Mouse (Mus musculus) liver (tissue): ENCODE results near the gene Gm20518.

ENCODE experiments used
- DNase-seq: peaks from one replicate; pipeline ENCODE4 v3.0.0-alpha.2; 2020; ENCODE audit warnings: mixed read lengths

The Gm20518 gene

DNA sequence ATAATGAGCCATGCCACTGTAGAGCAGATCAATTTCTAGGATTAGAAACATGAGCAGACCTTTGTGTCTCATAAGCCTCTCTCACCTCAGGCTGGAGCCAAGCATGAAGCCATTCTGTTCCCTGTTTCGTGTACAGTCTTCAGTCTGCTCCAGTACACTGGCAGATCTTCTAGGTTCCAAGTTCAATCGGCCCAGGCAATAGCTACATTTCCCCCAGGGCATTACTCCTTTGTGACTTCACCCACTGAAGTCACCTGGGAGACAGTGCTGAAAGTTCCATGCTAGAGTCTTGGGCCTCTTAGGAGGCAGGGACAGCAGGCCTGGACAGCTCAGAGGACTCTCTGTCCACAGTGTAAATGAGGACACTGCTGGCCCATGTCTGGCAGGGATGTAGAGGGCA is 2.5 kb upstream of the Gm20518 start, which contains the start of gene Tssk1:
Gene Tssk1, plus strand, starts transcription at position 301 of the 400 bp plus-strand sequence.
- no peak for DNase-seq

DNA sequence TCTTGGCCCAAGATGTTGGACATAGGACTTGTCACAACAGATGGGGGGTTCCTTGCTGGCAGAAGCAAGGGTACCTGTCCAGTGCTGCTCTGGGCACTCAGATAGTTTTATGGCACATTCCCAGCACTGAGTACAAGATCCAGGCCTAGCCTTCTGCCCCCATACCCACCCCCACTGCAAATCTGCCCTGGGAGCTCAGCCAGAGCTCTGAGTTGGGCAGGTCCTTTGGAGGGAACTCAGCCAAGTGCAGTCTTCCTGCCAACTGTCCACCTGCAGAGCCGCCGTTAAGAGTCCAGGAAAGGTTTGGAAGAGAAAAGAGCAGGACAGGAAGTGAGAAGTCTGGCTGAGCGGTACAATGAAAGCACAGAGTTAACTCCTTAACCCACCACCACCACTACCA is 1.1 kb upstream of the Gm20518 start:
- DNase-seq = no peak

DNA sequence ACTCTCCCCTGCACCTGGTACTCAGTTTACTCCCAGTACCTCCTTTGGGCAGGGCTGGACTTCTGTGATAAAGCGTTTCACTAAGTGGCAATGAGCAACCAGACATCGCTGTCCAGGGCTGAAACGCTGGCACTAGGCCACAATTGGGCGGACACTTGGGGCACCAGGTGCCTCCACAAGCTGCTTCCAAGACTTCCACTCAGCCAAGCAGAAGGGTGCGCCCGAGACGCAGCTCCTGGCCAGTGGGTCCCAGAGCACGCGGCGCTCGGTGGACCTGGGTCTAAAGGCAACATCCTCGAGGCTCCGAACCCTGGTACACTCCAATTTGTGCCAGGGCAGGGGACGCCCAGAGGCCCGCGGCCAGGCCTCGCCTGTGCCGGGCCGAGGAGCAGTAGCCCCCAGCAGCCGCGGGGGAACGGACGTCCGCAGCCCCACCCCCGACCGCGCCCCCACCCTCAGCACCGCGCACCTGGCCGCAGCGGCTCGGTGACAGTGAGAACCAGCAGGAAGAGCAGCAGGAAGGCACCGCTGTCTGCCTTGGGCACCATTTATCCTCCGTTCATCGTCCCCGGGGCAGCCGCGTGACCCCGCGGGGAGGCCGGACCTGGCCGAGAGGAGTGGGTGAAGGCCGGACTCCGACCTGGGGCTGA is 429 bp downstream of the Gm20518 start:
- peak; percentile 76 for DNase-seq

DNA sequence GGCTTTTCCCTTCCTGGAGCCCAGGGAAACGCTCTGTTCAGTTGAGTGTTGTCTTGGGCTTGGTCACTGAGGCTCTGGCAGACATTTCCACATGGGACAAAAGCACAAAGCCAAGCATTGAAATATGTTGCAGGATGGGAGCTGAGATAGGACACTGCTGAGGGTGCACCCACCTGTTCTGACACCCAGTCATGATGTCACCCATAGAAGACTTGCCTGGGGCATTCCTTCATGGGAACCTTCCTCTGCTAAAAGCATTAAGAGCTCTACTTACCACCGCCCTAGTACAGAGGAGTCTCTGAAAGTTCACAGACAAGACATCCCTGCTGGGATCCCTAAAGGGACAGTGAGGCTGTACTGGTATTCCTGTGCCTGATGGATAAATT is 1.1 kb downstream of the Gm20518 start:
- no peak for DNase-seq

DNA sequence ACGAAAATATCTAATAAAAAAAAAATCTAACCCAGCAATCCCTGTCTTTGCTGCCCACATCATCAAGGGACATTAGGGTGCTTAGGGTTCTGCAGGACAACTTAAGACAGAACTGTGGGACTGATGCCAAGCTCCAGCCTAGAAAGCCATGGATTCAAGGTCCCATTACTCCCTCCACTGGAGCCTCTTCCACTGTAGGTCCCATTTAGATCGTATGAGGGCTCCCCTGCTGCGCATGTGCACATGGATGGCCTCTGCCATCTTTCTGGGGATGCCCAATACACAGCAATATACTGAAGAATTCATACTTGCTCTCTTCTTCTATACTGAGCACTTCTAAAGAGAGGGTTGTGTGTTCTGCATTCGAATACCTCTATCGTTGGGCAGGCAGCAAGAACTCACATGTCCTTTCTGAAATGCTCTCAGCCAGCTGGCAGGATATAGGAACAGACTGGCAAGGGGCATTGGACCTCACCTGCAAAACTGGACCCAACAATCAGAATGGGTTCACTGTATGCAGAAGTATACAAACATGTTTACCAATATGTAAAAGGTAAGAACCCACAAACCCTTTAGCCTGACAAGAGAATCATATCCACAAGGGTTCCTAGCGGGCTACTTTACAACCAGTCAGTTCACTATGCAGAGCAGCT is 1.7 kb downstream of the Gm20518 start:
- DNase-seq = no peak

DNA sequence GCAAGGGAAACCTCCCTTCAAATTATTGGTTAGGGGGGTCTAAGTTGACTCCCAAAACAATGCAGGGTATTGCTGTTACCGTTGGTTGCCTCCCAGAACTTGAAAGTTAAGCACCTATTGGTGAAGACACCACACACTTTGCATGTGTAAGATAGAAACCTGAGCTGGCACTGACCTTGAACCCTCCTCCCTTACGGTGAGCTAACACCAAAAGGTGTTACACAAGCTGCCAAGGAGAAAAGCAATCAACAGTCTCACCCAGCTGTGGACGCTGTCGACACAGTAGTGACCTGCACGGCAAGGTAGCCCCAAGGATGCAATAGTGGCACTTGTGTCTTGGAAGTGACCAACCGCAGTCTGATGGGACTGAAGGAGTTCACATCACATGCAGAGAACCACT is 7.4 kb downstream of the Gm20518 start:
- DNase-seq = no peak

DNA sequence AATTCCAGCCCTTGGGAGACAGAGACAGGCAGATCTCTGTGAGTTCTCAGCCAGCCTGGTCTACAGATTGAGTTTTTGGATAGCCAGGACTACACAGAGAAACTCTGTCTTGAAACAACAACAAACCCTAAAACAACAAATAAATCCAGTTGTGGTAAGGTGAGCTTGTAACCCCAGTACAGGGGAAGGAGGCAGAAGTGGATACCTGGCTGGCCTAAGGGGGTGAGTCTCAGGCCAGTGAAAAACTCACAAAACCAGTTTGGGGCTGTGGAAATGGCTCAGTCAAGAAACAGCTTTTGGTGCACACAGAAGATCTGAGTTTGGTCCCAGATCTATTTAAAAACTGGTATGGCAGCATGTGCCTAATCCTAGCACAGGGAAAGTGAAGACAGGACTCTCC is 9.3 kb downstream of the Gm20518 start:
- DNase-seq = no peak

DNA sequence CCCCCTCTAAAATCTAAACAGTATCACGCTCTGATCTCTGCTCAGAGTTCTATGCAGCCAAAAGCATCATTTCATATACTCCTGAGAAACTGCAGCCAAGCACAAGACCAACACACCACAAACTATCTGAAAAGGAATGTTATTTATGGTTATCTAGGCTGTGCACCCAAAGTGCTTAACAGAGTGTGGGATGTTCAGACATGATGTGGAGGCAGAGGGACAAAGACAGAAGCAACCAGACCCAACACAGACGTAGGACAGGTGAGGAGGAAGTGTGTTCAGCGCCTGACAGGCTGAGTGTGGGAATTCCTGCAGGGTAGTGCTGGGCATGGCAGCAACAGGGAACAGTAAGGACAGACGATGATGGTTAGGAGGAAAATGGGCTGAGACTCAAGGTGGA is 11.9 kb downstream of the Gm20518 start:
- no peak for DNase-seq

DNA sequence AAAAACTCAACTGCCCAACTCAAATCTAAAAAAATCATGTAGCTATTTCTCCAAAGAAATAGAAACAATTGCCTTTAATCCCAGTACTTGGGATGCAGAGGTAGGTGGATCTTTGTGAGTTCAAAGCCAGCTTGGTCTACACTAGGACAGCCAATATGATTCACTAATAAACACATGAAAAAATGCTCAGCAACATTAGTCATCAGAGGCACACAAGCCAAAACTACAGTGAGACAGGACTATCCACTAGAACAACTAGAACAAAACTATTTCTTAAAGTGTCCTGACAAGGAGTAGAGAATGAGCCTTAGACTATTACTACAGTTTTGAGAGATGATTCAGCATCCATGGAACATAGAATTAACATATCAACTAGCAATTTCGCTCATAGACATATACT is 15.4 kb downstream of the Gm20518 start:
- no peak for DNase-seq

DNA sequence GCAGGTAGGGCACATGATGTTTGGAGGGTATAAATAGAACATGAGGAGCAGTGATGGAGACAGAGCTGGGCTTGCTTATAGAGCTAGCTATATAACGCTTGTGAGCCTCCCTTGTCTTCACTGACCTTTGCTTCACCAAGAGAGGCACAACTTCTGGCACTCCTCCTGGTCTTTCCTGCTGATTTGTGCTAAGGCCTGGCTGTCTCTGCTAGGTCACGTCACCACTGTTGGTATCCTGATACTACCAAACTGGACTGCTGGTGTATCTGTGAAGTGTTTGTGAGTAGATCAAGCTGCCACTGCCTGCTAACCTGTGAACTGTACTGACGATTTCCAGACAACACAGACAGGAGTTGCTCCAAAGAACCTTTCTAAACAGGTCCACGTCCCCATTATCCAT is 16.3 kb downstream of the Gm20518 start:
- DNase-seq = no peak

DNA sequence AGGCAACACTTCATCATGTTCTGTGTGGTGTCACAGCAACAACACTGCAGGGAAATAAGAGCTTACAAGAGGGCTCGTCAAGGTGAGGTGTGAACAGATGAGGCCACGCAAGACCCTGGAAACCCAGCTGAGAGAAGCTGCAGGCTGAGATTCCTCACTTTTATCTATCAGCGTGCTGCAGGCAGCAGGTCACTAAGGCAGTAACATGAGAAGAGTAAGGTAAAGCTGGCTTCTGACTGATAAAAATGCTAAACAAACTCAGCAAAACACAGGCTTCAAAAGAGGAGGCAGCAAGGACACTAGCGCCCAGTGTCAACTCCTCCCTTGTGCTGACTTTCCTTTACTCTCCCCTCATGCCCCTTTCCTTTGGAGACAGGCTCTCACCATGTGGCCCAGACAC is 18.5 kb downstream of the Gm20518 start:
- peak; percentile 10 for DNase-seq

DNA sequence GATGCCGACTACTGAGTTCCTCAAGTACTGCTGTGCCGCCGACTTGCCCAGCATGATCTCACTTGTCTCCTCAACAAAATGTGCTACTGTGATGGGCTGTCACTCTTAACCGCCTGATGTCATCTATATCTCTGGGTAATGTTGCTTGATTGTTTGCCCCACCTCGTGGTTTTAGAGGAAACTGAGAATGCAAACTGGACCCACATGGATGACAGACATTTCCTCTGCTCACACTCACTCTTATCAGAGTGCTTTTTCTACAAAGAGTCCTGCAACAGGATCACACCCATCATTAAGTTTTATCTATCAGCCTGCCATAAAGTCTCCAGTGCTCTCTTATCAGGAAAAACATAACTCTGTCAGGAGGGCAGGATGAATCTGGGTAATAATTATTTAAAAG is 20.2 kb downstream of the Gm20518 start:
- DNase-seq = no peak

DNA sequence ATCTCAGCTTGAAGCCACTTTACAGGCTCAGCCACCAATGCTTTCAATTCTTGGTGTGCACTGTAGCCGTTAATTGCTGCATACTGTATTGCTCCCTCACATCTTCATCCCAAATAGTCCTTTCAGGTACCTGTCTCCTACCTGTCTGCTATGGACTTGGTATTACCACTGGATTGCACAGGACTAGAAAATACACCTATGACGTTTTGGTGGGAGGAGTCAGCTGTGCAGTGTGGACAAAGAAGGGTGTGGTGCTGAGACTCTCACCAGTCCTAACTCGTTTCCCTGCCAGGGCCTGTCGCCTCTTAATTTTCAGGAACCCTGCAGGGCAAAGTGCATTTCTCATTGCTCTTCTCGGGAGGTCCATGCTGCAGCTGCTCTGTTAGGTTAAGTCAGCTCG is 25.7 kb downstream of the Gm20518 start:
- DNase-seq = no peak

DNA sequence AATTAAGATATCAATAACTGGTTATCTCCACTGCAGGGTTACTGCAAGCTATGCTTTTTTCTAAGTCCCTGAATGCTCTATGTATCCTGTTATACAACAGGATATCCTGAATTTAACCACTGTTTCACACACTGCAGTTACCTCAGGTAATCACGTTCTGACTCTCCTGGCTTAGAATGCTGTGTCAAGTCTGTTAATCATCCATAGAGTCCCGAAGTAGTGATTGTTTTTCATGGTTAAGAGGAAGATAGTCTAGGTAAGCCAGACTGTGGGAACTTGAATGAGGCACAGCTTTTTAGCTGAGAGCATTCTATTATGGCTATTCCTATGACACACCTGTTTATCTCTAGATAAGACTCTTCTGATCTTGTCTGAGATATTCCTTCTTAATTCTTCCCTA is 26.2 kb downstream of the Gm20518 start:
- DNase-seq = no peak

DNA sequence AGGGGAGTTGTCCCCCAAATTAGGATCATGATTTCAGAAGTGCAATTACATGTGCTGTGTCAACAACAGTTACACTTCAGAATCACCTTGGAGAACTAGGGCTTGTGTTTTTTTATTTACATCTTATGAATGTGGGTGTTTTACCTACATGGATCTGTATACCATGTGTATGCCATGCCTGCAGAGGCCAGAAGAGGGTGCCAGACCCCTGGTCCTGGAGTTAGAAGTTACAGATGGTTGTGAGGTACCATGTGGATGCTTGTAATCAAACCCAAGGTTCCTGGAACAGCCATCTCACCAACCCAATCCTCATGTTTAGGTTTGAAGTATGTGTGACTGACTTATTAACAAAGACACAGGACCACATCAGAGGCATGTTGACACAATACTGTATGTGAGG is 32.9 kb downstream of the Gm20518 start:
- peak; percentile 41 for DNase-seq

DNA sequence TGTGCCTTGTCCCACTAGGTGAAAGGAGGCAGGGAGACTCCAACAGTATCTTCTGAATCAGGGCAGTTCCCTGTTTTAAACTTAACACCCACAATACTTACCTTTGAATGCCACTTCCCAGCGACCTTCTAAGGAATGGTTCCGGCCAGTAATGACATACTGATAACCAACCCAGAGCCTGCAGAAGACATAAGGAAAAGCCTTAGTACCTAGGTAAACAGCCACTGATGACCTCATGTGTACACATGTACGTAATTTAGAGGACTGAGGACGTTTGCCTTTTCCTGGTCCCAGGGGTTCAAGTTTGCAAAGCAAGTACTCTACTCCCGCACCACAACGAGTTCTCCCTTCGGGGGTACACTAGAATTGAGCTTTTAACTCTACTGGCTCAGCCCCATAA is 34.3 kb downstream of the Gm20518 start:
- DNase-seq = no peak

DNA sequence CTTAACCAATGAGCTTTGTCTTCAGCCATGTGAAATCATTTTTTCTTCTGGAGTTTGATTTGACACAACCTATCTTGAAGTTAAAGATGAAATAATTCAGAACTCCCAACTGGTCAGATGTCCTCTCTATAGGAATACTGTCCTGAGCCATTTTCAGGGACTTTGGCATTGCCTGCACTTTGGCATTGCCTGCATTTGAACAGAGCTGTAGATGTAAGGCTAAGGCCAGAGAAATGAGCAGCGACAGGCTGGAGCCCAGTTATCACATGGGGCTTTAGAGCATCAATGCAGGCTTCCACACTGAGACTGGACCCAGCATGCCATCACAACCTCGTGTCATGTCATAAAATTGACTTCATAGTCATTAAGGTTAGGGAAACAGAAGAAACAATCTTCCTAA is 38.2 kb downstream of the Gm20518 start:
- no peak for DNase-seq

DNA sequence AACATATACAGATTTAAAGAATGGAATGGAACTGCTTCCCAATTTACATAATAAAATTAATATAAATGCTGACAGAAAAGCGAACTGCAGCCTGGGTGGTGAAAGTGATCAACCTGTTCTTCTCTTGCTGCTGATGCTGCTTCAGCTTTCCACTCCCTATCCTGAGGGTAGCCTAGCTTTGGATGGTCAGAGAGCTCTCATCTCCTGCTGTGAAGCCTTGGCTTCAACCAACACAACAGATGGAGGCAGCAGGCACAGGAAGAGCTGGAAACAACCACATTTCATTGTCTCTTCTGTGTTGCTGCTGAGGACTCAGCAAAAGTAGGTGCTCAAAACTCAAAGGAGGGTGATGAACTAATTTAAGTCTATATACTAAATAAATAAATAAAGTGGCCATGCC is 39.6 kb downstream of the Gm20518 start:
- no peak for DNase-seq

DNA sequence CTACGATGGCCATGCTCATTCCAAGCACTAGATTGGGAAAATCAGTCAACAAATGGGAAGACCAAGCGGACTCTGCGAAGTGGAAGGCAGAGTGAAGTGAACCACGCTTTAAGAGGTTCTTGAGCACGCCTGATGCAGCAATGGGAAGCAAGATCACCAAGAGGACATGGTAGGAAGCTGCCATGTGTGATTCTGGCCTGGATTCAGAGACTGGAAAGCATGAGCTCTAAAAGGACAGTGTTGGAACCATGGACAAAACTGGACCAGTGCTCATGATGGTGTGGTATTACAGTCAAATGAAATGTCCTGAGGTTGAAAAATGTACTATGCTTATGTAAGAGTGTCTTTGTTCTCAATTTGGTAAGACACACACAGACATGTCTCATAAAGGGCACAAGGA is 40.1 kb downstream of the Gm20518 start:
- no peak for DNase-seq

DNA sequence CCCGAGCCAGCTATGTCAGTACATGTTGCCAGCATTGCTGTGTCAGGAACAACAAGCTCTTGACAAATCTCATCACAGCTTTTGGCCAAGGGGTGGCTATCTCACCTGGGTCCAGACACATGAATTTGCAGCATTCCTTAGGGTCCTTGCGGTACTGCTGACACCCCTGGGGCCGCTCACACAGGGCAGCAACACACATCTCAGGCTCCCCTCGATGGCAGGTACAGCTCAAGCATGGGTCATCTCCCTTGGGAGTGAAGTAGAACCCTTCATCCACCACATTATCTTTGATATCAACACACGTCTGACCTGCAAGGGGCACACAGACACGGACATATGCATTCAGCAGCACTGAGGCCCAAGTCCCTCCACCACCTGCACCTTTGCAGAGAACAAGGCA is 42.0 kb downstream of the Gm20518 start:
- DNase-seq = no peak

DNA sequence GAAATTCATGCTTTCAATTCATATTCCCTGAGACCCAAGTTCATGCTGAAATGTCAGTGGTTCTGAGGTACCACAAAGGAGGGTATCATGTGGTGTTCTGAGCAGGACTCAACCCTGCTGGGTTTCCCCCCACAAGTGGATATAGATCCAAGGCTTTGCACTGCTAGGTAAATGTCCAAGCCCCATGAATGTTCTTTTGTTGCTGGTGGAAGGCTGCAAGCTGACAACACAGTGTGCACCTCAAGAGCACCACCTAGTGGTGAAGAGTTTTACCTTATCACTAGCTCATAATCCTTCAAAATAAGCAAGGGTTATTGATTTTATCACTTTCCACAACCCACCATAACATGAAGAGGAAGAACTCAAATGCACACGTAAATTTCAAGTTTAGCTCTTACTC is 42.5 kb downstream of the Gm20518 start:
- no peak for DNase-seq

DNA sequence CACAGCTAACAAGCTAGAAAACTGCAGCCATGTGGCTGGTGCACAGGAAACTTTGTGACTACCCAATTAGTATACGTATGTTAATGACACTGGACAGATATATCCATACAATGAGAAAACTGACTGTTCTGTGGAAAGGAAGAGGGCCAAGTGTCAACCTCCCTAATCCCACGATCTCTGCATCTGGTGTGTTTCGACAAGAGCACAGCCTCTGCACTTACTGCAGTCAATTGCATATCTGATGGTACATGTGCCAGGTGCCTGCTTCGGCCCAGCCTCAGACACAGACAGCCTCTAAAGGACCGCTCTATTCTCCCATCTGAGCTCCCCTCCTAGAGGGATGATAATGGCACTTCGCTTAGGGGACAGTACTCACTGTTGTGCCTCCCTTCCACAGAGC is 43.0 kb downstream of the Gm20518 start:
- DNase-seq = no peak

DNA sequence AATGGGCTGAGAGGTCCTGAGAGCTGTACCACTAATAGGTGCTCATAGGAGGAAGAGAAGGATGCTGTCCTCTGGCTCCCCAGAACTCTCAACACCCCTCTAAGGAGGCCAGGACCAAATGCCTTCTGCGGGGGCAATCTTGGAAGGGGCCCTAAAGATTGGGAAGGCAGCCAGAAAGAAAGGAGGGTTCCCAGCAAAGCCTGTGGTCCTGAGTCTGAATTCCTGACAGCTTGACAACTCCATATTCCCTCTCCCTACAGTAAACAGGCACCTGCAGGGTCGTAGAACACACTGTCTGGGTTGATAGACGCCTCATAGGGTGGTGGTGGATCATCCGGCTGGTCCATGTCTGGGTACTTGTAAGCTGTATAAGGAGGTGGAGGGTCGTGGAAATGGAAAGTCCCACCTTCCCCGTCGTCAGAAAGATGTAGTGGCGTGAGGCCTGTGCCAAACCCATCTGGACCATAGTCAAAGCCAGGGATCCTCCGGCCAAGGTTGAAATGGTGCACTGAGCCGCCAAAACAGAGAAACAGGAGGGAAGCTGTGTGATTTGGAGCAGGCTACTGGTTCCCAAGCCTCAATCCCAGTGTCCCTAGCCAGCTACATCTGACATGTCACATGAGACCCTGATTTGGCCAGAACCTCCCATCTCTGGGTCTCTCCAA is 47.6 kb downstream of the Gm20518 start:
- DNase-seq = no peak

DNA sequence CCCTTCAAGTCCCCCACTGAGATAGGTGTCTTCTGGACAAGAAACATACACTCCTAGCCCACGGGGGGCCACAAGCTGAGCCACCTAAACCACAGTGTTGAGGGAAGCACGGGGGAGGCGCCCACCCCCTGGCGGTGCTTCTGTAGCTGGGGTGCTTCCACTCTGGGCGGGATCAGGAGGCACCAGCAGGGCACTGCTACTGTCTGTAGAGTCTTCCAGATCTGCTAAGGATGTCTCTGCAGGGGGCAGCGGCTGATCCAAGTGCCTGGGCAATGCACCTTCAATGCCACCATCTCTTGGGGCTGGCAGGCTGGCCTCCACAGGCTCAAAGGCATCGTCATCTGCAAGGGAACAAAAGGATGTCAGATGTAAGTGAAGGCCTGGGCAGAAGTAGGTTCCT is 49.0 kb downstream of the Gm20518 start:
- DNase-seq = no peak

DNA sequence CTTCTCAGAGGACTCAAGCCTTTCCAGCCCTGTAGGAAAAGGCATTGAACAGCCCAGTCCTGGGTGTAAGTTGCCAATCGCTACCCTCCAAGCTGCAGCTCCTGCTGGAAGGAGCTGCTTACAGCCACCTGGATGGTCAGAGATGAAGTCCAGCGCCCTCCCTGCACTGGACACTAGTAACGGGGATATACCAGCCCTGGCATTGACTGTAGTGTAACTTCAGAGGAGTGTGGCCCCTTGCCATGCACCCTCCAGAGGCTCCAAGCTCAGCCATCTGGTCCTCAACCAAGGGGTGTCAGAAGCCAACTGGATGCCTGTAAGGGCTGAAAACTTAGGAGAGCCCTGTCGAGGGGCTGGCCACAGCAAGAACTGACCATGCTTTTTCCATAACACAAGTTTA is 51.5 kb downstream of the Gm20518 start:
- no peak for DNase-seq
